Mouse (Mus musculus): ENCODE results near the gene Pepd. TPM values are rescaled to one million over a fixed set of nuclear protein-coding genes. Genes with fewer than 3 reads are reported as not detected.

Pepd gene
- polyA plus RNA-seq, 1 experiment from 2014 or later: 150 TPM

- Histone ChIP-seq H3K9me3 (replicated peaks; ENCODE audit: low read length) (no peaks in the 10 kb centered on the region), H3K9ac (ENCODE audit: low read depth, low read length) (no peak overlapping the region), H3K4me3 (replicated peaks; ENCODE audit: low read depth, low read length) (no peak overlapping the region), H3K36me3 (ENCODE audit: insufficient read depth, low read length) (peaks cover 26% of the 10 kb centered on the region), H3K4me1 (replicated peaks; ENCODE audit: insufficient read depth, low read length) (no peaks in the 10 kb centered on the region; the same call in 1 of the 2 replicates), H3K27me3 (ENCODE audit: insufficient read depth, low read length) (no peaks in the 10 kb centered on the region), H3K4me2 (ENCODE audit: low read length) (no peak overlapping the region), H3K27ac (no peak overlapping the region)
- TF ChIP-seq CTCF (IDR thresholded peaks at IDR 0.05; ENCODE audit: low read depth): no peak
- no peak for ATAC-seq (replicated peaks; ENCODE audit: low FRiP score, low read depth)
- no peak for DNase-seq (ENCODE audit: low spot score)
- 93% methylated on average over 9 of the region's 9 CpGs for WGBS
Observed at GRCm38 (mm10) chr7:35040176-35040972, 128.2 kb downstream of the Pepd start.

GRCm38 (mm10) chr7:35041286-35042208 lies 129.4 kb downstream of the Pepd start:
- no peak for ATAC-seq (replicated peaks; ENCODE audit: low FRiP score, low read depth)
- peak; percentile 12 for DNase-seq (ENCODE audit: low spot score)
- Histone ChIP-seq H3K9me3 (replicated peaks; ENCODE audit: low read length) (no peaks in the 10 kb centered on the region), H3K4me1 (replicated peaks; ENCODE audit: insufficient read depth, low read length) (no peaks in the 10 kb centered on the region), H3K4me2 (ENCODE audit: low read length) (no peak overlapping the region), H3K27me3 (ENCODE audit: insufficient read depth, low read length) (no peaks in the 10 kb centered on the region), H3K9ac (ENCODE audit: low read depth, low read length) (no peak overlapping the region), H3K36me3 (ENCODE audit: insufficient read depth, low read length) (peaks cover 29% of the 10 kb centered on the region), H3K27ac (no peak overlapping the region), H3K4me3 (replicated peaks; ENCODE audit: low read depth, low read length) (no peak overlapping the region)
- WGBS: 71% methylated on average over 2 of the region's 2 CpGs
- no peak for TF ChIP-seq CTCF (IDR thresholded peaks at IDR 0.05; ENCODE audit: low read depth)

GRCm38 (mm10) chr7:35042209-35042554 lies 130.0 kb downstream of the Pepd start:
- Histone ChIP-seq H3K36me3 (ENCODE audit: insufficient read depth, low read length) (peaks cover 24% of the 10 kb centered on the region), H3K27ac (no peak overlapping the region)
- ATAC-seq (replicated peaks; ENCODE audit: low FRiP score, low read depth): no peak

GRCm38 (mm10) chr7:35042759-35043217 lies 130.6 kb downstream of the Pepd start:
- Histone ChIP-seq H3K36me3 (ENCODE audit: insufficient read depth, low read length) (peaks cover 27% of the 10 kb centered on the region), H3K4me3 (replicated peaks; ENCODE audit: low read depth, low read length) (no peak overlapping the region), H3K9ac (ENCODE audit: low read depth, low read length) (no peak overlapping the region), H3K27me3 (ENCODE audit: insufficient read depth, low read length) (no peaks in the 10 kb centered on the region), H3K4me1 (replicated peaks; ENCODE audit: insufficient read depth, low read length) (no peaks in the 10 kb centered on the region), H3K9me3 (replicated peaks; ENCODE audit: low read length) (no peaks in the 10 kb centered on the region), H3K4me2 (ENCODE audit: low read length) (no peak overlapping the region), H3K27ac (no peak overlapping the region)
- no peak for TF ChIP-seq CTCF (IDR thresholded peaks at IDR 0.05; ENCODE audit: low read depth)
- ATAC-seq (replicated peaks; ENCODE audit: low FRiP score, low read depth) (no peak), DNase-seq (ENCODE audit: low spot score) (no peak)
- 87% methylated on average over 5 of the region's 5 CpGs for WGBS

More at GRCm38 (mm10) chr7:35042209-35042554, 130.0 kb downstream of the Pepd start:
- Histone ChIP-seq H3K4me2 (ENCODE audit: low read length) (no peak overlapping the region), H3K9ac (ENCODE audit: low read depth, low read length) (no peak overlapping the region), H3K4me1 (replicated peaks; ENCODE audit: insufficient read depth, low read length) (no peaks in the 10 kb centered on the region), H3K9me3 (replicated peaks; ENCODE audit: low read length) (no peaks in the 10 kb centered on the region), H3K4me3 (replicated peaks; ENCODE audit: low read depth, low read length) (no peak overlapping the region), H3K27me3 (ENCODE audit: insufficient read depth, low read length) (no peaks in the 10 kb centered on the region)
- no peak for TF ChIP-seq CTCF (IDR thresholded peaks at IDR 0.05; ENCODE audit: low read depth)
- DNase-seq (ENCODE audit: low spot score): no peak

- Histone ChIP-seq H3K27ac (no peak overlapping the region), H3K9ac (ENCODE audit: low read depth, low read length) (no peak overlapping the region), H3K36me3 (ENCODE audit: insufficient read depth, low read length) (peaks cover 27% of the 10 kb centered on the region), H3K27me3 (ENCODE audit: insufficient read depth, low read length) (no peaks in the 10 kb centered on the region), H3K4me1 (replicated peaks; ENCODE audit: insufficient read depth, low read length) (no peaks in the 10 kb centered on the region), H3K4me2 (ENCODE audit: low read length) (no peak overlapping the region), H3K4me3 (replicated peaks; ENCODE audit: low read depth, low read length) (no peak overlapping the region), H3K9me3 (replicated peaks; ENCODE audit: low read length) (no peaks in the 10 kb centered on the region)
- no peak for TF ChIP-seq CTCF (IDR thresholded peaks at IDR 0.05; ENCODE audit: low read depth)
- ATAC-seq (replicated peaks; ENCODE audit: low FRiP score, low read depth) (no peak), DNase-seq (ENCODE audit: low spot score) (no peak)
- WGBS: 93% methylated on average over 10 of the region's 10 CpGs
Observed at GRCm38 (mm10) chr7:35043266-35043817, 131.2 kb downstream of the Pepd start.

GRCm38 (mm10) chr7:35044719-35045118 lies 132.5 kb downstream of the Pepd start:
- Histone ChIP-seq H3K9ac (ENCODE audit: low read depth, low read length) (no peak overlapping the region), H3K36me3 (ENCODE audit: insufficient read depth, low read length) (peaks cover 27% of the 10 kb centered on the region), H3K4me2 (ENCODE audit: low read length) (no peak overlapping the region), H3K4me3 (replicated peaks; ENCODE audit: low read depth, low read length) (no peak overlapping the region), H3K27ac (no peak overlapping the region), H3K27me3 (ENCODE audit: insufficient read depth, low read length) (no peaks in the 10 kb centered on the region), H3K9me3 (replicated peaks; ENCODE audit: low read length) (no peaks in the 10 kb centered on the region), H3K4me1 (replicated peaks; ENCODE audit: insufficient read depth, low read length) (no peaks in the 10 kb centered on the region)
- no peak for TF ChIP-seq CTCF (IDR thresholded peaks at IDR 0.05; ENCODE audit: low read depth)
- WGBS: 92% methylated on average over 2 of the region's 2 CpGs
- no peak for DNase-seq (ENCODE audit: low spot score)
- no peak for ATAC-seq (replicated peaks; ENCODE audit: low FRiP score, low read depth)
